In genomic region chr9:57564609-57565008, GRCm38 (mm10) we compare ENCODE assay signal across 22 mouse cellular contexts. TPM values are rescaled to one million over a fixed set of nuclear protein-coding genes. Genes with fewer than 3 reads are reported as not detected.
DNase-seq lines count a peak whose midpoint lies in the region; ATAC-seq lines count a peak whose summit lies in the region.
"Had no signal": no experiment of that assay in that cellular context is flagged by ENCODE, and none has a peak within 500 bp of the region (broad histone marks: within the 10 kb centered on the region; RNA-seq: fewer than 3 reads in every experiment).

No protein-coding gene starts in this region.

- H3K4me1 ChIP-seq in kidney, embryonic 14.5 days (ENCODE audit: control insufficient read depth, insufficient read depth, low read length): peaks cover 22% of the 10 kb centered on the region
- peaks cover 22% of the 10 kb centered on the region for H3K4me1 ChIP-seq in hindbrain, embryonic 16.5 days (ENCODE audit: control insufficient read depth, insufficient read depth, low read depth, low read length)

- peak; percentile 80 for DNase-seq in kidney, adult 11 months
- DNase-seq in A20 (ENCODE audit: low read depth, low spot score): peak; percentile 53
- peak; percentile 9 for DNase-seq in Muller cell, postnatal 12 days (ENCODE audit: inconsistent ontology term)
- DNase-seq in kidney, postnatal 14 days: peak; percentile 64
- no peak for DNase-seq in yolk sac, embryonic 10.5 days (ENCODE audit: low spot score)
- DNase-seq: adrenal gland, postnatal 14 days; cerebellum, adult 18-20 months; cerebellum, postnatal 10 days; forebrain, postnatal 0 days; gastrocnemius, postnatal 36 days; heart, adult 11 months; heart, postnatal 36 days had no signal

- no peaks in the 10 kb centered on the region for H3K9me3 ChIP-seq in kidney, embryonic 14.5 days (ENCODE audit: control insufficient read depth, low read length)
- no peaks in the 10 kb centered on the region for H3K9me3 ChIP-seq in hindbrain, embryonic 16.5 days (ENCODE audit: control insufficient read depth, low read length)
- H3K9me3 ChIP-seq: embryonic facial prominence, embryonic 10.5 days; forebrain, embryonic 13.5 days; G1E; heart, embryonic 13.5 days; hindbrain, embryonic 15.5 days had no signal

- 48% methylated on average over 6 of the region's 6 CpGs for WGBS in kidney, embryonic 14.5 days
- 84% methylated on average over 6 of the region's 6 CpGs for WGBS in hindbrain, embryonic 16.5 days

- H3K9ac ChIP-seq in kidney, embryonic 14.5 days (ENCODE audit: low read depth, low read length): no peak overlapping the region
- no peak overlapping the region for H3K9ac ChIP-seq in hindbrain, embryonic 16.5 days (ENCODE audit: low read depth, low read length)
- H3K9ac ChIP-seq: forebrain, embryonic 13.5 days; forebrain, postnatal 0 days; heart, embryonic 13.5 days; hindbrain, embryonic 15.5 days had no signal

- H3K4me2 ChIP-seq in kidney, embryonic 14.5 days (replicated peaks; ENCODE audit: low read depth, low read length): no peak overlapping the region
- no peak overlapping the region for H3K4me2 ChIP-seq in hindbrain, embryonic 16.5 days (ENCODE audit: low read length)
- H3K4me2 ChIP-seq: forebrain, embryonic 13.5 days; heart, embryonic 13.5 days; hindbrain, embryonic 15.5 days had no signal

- ATAC-seq in kidney, embryonic 14.5 days (ENCODE audit: low FRiP score, low TSS enrichment): no peak
- ATAC-seq in hindbrain, embryonic 16.5 days: no peak
- ATAC-seq: activated CD4-positive, CD25-positive, alpha-beta regulatory T cell, adult 4 months; forebrain, embryonic 13.5 days; forebrain, postnatal 0 days; Patski had no signal

- no peaks in the 10 kb centered on the region for H3K27me3 ChIP-seq in kidney, embryonic 14.5 days (ENCODE audit: control insufficient read depth, insufficient read depth, low read length)
- no peaks in the 10 kb centered on the region for H3K27me3 ChIP-seq in hindbrain, embryonic 16.5 days (replicated peaks; ENCODE audit: control insufficient read depth, insufficient read depth, low read length)
- H3K27me3 ChIP-seq: forebrain, embryonic 13.5 days; heart, embryonic 13.5 days; hindbrain, embryonic 15.5 days; Patski had no signal

- H3K36me3 ChIP-seq in kidney, embryonic 14.5 days (ENCODE audit: control insufficient read depth, insufficient read depth, low read length): peaks cover 12% of the 10 kb centered on the region; the same call in 1 of the 2 replicates
- peaks cover 9% of the 10 kb centered on the region; the same call in 1 of the 2 replicates for H3K36me3 ChIP-seq in hindbrain, embryonic 16.5 days (ENCODE audit: control insufficient read depth, insufficient read depth, low read length)

- H3K4me3 ChIP-seq in kidney, embryonic 14.5 days (ENCODE audit: low read length): no peak overlapping the region
- H3K4me3 ChIP-seq in hindbrain, embryonic 16.5 days (ENCODE audit: low read length): no peak overlapping the region
- H3K4me3 ChIP-seq: embryonic facial prominence, embryonic 10.5 days; forebrain, embryonic 13.5 days; heart, embryonic 13.5 days; hindbrain, embryonic 15.5 days had no signal

- H3K27ac ChIP-seq in kidney, embryonic 14.5 days (ENCODE audit: low read depth, low read length): no peak overlapping the region; the same call in 1 of the 2 replicates
- no peak overlapping the region for H3K27ac ChIP-seq in hindbrain, embryonic 16.5 days (ENCODE audit: low read depth, low read length)
- H3K27ac ChIP-seq: embryonic facial prominence, embryonic 10.5 days; heart, embryonic 13.5 days had no signal

RNA-seq across cellular contexts. Expression of gene Scamp2, which starts 3.9 kb away (rescaled TPM):
- polyA plus RNA-seq in kidney, embryonic 14.5 days (2014; fragmentation: Nextera tagmentation; extraction: Ambion mirVana): 69.2 and 71.4 TPM in 2 replicates
- polyA plus RNA-seq in hindbrain, embryonic 16.5 days (2015; fragmentation: Nextera tagmentation; extraction: Ambion mirVana): 49.4 and 50.1 TPM in 2 replicates

RNA-seq across cellular contexts. Expression of gene Mpi, which starts 12.0 kb away (rescaled TPM):
- polyA plus RNA-seq in kidney, embryonic 14.5 days (2014; fragmentation: Nextera tagmentation; extraction: Ambion mirVana): 36.5 and 37.7 TPM in 2 replicates
- polyA plus RNA-seq in hindbrain, embryonic 16.5 days (2015; fragmentation: Nextera tagmentation; extraction: Ambion mirVana): 75.3 and 80.5 TPM in 2 replicates

RNA-seq across cellular contexts. Expression of gene Ulk3, which starts 24.6 kb away (rescaled TPM):
- 5.4 and 13.7 TPM in 2 replicates for polyA plus RNA-seq in kidney, embryonic 14.5 days (2014; fragmentation: Nextera tagmentation; extraction: Ambion mirVana)
- polyA plus RNA-seq in hindbrain, embryonic 16.5 days (2015; fragmentation: Nextera tagmentation; extraction: Ambion mirVana): 32.0 and 33.9 TPM in 2 replicates

RNA-seq across cellular contexts. Expression of gene Fam219b, which starts 27.3 kb away (rescaled TPM):
- 13.3 and 19.7 TPM in 2 replicates for polyA plus RNA-seq in kidney, embryonic 14.5 days (2014; fragmentation: Nextera tagmentation; extraction: Ambion mirVana)
- polyA plus RNA-seq in hindbrain, embryonic 16.5 days (2015; fragmentation: Nextera tagmentation; extraction: Ambion mirVana): 23.6 and 24.4 TPM in 2 replicates

RNA-seq across cellular contexts. Expression of gene Cplx3, which starts 41.5 kb away (rescaled TPM):
- polyA plus RNA-seq in kidney, embryonic 14.5 days (2014; fragmentation: Nextera tagmentation; extraction: Ambion mirVana): not detected in 2 replicates
- 0.18 and 0.49 TPM in 2 replicates for polyA plus RNA-seq in hindbrain, embryonic 16.5 days (2015; fragmentation: Nextera tagmentation; extraction: Ambion mirVana)
- polyA plus RNA-seq: activated CD4-positive, CD25-positive, alpha-beta regulatory T cell, adult 4 months; embryonic facial prominence, embryonic 14.5 days; forebrain, embryonic 13.5 days; G1E; heart, embryonic 13.5 days had no signal
